Mouse (Mus musculus): ENCODE data around the gene Mbnl2. TPM values are rescaled to one million over a fixed set of nuclear protein-coding genes. Genes with fewer than 3 reads are reported as not detected.
A peak's percentile ranks its signal among the peaks of the same experiment; 100 is the strongest.

Mbnl2 gene
- polyA plus RNA-seq, 1 experiment from 2014 or later, result 14.6 TPM

DNA sequence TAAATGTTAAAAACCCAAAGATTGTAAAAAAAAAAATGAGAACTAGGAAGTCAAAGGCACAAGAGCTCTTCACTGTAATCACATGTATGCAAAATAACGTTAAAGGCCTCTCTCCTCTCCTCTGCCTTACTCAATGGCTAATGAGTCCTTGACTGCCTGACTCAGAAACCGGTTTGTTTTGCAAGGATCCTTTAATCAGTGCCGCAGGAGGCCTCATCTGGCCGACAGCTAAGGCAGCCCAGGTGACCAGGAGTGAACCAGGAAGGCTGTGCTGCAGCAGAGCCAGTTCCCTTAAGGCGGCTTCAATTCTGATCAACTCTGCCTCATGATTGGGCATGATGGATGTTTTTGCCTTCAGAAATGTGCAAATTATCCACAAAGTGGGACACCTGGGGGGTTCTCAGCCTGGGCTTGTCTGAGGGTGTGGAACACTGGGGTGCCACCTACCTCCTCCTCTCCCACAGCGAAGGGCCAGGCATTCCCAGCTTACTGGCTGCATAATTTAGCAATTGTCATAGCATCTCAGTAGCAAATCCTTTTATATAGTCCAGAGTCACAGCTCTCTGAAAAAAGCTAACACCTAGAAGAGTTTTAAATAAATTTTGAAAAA, 43.0 kb downstream of the Mbnl2 start:
- Histone ChIP-seq H3K4me2 (no peak overlapping the region), H3K36me3 (no peaks in the 10 kb centered on the region), H3K9me3 (replicated peaks) (no peaks in the 10 kb centered on the region), H3K4me3 (replicated peaks) (no peak overlapping the region), H3K27me3 (no peaks in the 10 kb centered on the region), H3K27ac (no peak overlapping the region), H3K4me1 (replicated peaks) (peaks cover 23% of the 10 kb centered on the region), H3K9ac (no peak overlapping the region)
- DNase-seq (no peak), ATAC-seq (ENCODE audit: low read depth) (no peak)
- WGBS (ENCODE audit: insufficient replicate concordance), result 59% methylated on average over 6 of the region's 6 CpGs

DNA sequence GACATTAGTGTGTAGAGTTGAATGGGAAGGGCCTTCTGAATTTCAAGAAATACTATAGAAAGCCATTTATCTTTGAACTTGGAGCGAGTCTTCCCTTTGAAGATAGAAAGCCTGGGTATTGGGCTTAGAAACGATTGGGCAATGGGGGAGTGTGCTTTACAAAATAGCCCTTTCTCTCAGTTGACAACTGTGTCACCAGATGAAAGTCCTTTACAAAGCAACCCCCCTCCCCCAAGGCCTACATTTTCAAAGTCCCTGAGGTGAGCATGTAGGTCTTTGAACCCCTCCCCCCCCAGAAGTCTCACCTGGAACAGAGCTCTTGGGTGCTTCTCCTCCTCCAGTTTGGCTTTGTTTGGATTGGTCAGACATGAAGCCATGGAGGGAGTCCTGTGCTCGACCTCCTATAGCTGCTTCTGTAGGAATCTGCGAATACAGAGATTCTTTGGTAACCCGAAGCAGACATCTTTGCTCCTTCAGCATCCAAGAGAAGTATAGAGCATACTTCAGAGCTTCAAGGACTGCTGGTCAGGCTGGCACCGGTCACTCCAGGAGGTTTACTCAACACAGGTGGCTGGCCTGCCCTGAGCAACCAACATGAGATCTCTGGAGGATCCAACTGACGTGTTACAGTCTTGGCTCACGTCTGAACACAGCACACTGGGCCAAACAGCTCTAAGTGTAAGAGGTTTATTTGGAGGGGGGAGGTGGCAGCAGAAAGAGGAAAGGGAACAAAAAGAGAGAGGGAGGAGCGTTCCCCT, 43.7 kb downstream of the Mbnl2 start:
- H3K4me1 ChIP-seq (replicated peaks), result peaks cover 25% of the 10 kb centered on the region
- no peak overlapping the region for H3K27ac ChIP-seq
- no peaks in the 10 kb centered on the region for H3K36me3 ChIP-seq
- H3K4me2 ChIP-seq, result no peak overlapping the region
- no peaks in the 10 kb centered on the region for H3K9me3 ChIP-seq (replicated peaks)
- no peak overlapping the region for H3K9ac ChIP-seq
- ATAC-seq (ENCODE audit: low read depth) (peak; percentile 27; the same call in 1 of the 2 replicates), DNase-seq (no peak)
- H3K4me3 ChIP-seq (replicated peaks), result no peak overlapping the region
- no peaks in the 10 kb centered on the region for H3K27me3 ChIP-seq
- 69% methylated on average over 9 of the region's 9 CpGs for WGBS (ENCODE audit: insufficient replicate concordance)

DNA sequence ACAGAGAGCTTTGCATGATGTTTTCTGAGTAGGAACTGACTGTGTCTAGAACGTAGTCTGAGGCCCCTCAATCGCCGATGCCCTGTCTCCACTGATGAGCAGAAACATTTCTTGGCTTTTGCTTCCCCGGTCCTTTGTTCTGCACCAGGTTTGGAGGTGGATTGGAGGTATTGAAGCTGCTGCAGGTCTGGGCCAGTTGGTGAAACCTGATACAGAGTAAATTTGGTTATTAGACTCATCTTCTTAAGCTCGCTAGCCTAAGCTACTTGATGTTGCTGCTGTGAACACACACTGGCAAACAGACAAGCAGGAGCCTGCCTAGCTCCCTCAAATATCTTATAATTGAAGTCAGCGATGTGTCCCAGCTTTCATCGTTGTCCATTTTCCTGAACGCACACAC, 46.6 kb downstream of the Mbnl2 start:
- Histone ChIP-seq H3K27ac (no peak overlapping the region), H3K4me3 (replicated peaks) (no peak overlapping the region), H3K27me3 (no peaks in the 10 kb centered on the region), H3K4me2 (no peak overlapping the region), H3K9ac (no peak overlapping the region), H3K36me3 (no peaks in the 10 kb centered on the region), H3K4me1 (replicated peaks) (peaks cover 34% of the 10 kb centered on the region), H3K9me3 (replicated peaks) (no peaks in the 10 kb centered on the region)
- DNase-seq, result no peak
- WGBS (ENCODE audit: insufficient replicate concordance), result 78% methylated on average over 8 of the region's 8 CpGs
- ATAC-seq (ENCODE audit: low read depth), result no peak

DNA sequence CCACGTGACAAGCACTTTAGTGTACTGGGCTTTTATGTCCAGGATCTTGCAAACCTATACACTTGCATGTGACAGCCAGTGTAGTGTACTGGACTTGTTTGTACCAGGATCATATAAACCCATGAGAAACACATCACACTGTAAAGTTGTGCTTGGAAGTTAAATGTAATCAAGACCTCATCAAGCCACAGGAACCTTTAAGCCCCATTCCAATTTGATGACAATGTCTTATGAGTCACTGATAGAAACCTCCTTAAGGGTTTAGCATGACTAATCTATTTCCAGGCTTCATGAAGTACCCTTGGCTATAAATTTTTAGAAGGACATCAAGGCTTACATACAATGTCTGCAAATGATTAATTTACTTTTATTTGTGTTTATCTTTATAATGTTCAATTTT, 47.6 kb downstream of the Mbnl2 start:
- Histone ChIP-seq H3K4me1 (replicated peaks) (peaks cover 36% of the 10 kb centered on the region), H3K27ac (no peak overlapping the region), H3K4me3 (replicated peaks) (no peak overlapping the region), H3K9me3 (replicated peaks) (no peaks in the 10 kb centered on the region), H3K36me3 (no peaks in the 10 kb centered on the region), H3K4me2 (no peak overlapping the region), H3K27me3 (no peaks in the 10 kb centered on the region), H3K9ac (no peak overlapping the region)
- WGBS (ENCODE audit: insufficient replicate concordance), result 58% methylated on average over 1 of the region's 1 CpGs
- ATAC-seq (ENCODE audit: low read depth) (no peak), DNase-seq (no peak)

DNA sequence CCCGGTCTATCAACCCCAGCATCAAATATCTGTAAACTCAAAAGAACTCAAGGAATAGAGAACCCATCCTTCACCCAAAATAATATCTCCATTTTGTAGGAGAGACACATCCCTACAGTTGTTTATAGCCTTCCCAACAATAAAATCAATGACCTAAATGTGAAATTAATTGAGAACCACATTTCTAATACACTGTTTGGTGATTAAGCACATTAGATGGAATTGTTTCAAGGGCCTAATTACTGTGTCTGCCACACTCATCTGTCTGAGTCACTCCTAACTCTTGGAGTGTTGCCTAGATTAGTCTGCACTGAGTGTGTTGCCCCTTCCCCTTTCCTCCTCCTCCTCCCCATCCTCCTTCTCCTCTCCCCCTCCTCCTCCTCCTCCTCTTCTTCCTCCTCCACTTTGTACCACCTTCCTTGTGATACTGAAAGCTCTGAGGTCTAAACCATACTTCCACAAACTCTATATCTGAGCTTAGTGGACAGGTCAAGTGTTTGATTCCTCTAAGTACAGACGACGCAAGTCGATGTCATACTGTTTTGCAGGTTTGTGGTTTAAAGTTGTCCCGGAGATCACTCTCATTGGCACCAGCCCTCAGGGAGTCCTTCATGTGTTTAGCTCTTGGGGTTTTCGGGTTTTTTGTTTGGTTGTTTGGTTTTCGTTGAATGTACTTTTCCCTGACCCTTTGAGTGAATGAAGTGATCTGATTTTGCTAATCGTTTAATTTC, 48.8 kb downstream of the Mbnl2 start:
- Histone ChIP-seq H3K4me1 (replicated peaks) (peaks cover 28% of the 10 kb centered on the region), H3K4me3 (replicated peaks) (no peak overlapping the region), H3K9me3 (replicated peaks) (no peaks in the 10 kb centered on the region), H3K36me3 (no peaks in the 10 kb centered on the region), H3K27me3 (no peaks in the 10 kb centered on the region), H3K9ac (no peak overlapping the region), H3K4me2 (no peak overlapping the region), H3K27ac (no peak overlapping the region)
- DNase-seq (no peak), ATAC-seq (ENCODE audit: low read depth) (no peak)
- 46% methylated on average over 8 of the region's 8 CpGs for WGBS (ENCODE audit: insufficient replicate concordance)

DNA sequence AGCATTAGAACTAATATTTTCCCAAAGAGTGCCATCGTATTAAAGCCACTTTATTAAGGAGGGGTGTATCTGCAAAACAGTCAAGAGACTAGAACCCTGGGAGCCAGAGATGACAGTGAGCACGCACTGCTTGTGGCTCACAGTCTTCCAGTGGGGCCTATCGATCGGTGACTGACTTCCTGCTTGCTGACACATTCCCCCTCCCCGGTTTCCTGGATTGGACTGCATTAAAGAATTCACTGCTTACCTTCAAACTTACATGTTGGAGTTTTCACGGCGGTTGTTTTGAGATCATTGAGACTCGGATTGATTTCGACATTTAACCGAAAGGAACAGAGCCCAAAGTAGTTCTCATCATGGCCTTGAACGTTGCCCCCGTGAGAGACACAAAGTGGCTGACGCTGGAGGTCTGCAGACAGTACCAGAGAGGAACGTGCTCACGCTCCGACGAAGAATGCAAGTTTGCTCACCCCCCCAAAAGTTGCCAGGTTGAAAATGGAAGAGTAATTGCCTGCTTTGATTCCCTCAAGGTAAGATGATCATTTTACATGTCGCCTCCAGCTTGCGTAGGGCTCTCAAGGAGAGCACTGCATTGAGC, 49.5 kb downstream of the Mbnl2 start:
- H3K27me3 ChIP-seq, result no peaks in the 10 kb centered on the region
- H3K4me2 ChIP-seq, result no peak overlapping the region
- 38% methylated on average over 19 of the region's 19 CpGs for WGBS (ENCODE audit: insufficient replicate concordance)
- no peak overlapping the region for H3K9ac ChIP-seq
- H3K27ac ChIP-seq, result no peak overlapping the region
- ATAC-seq (ENCODE audit: low read depth), result no peak
- H3K36me3 ChIP-seq, result no peaks in the 10 kb centered on the region
- no peak for DNase-seq
- H3K4me3 ChIP-seq (replicated peaks), result no peak overlapping the region
- no peaks in the 10 kb centered on the region for H3K9me3 ChIP-seq (replicated peaks)
- peaks cover 25% of the 10 kb centered on the region for H3K4me1 ChIP-seq (replicated peaks)

DNA sequence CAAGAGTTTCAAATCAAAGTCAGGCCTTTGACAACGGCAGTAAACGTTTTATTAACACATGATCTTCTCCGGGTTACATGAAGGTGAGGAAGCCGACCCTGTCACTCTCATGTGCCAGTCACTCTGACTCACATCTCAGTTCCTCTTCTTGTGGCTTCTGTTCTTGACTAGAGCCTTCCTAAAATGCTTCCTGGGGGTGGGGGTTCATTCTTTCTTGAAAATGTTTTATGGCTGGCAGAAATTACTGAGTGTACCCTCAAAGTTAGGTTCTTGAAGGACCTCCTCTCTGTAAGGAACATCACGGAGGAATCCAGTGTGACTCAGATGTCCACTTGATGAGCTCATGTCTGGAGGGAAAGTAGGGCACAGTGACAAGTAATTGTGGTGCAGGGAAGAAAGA, 50.2 kb downstream of the Mbnl2 start:
- Histone ChIP-seq H3K36me3 (no peaks in the 10 kb centered on the region), H3K9ac (no peak overlapping the region), H3K4me1 (replicated peaks) (peaks cover 25% of the 10 kb centered on the region), H3K9me3 (replicated peaks) (no peaks in the 10 kb centered on the region), H3K4me2 (no peak overlapping the region), H3K27me3 (no peaks in the 10 kb centered on the region), H3K27ac (no peak overlapping the region), H3K4me3 (replicated peaks) (no peak overlapping the region)
- DNase-seq, result no peak
- WGBS (ENCODE audit: insufficient replicate concordance), result 25% methylated on average over 5 of the region's 5 CpGs
- no peak for ATAC-seq (ENCODE audit: low read depth)

DNA sequence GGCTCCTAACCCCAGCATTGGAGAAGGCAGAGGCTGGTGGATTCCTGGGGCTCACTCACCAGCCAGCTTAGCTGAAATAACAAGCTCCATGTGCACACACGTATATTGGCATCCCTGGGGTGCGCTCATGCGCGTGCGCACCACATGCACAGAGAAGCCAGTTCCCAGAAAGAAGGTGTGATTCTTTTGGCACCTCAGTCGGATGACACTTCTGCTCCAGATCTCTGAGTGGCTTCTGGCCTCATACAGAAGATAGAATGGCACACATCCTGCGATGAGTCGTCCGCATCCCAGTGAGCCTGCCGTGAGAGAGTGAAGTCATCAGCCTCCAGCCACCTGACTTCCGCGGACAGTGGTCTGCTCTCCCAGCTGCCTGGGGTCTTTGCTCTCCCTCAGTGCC, 55.0 kb downstream of the Mbnl2 start:
- no peak for ATAC-seq (ENCODE audit: low read depth)
- Histone ChIP-seq H3K36me3 (no peaks in the 10 kb centered on the region), H3K4me2 (no peak overlapping the region), H3K9me3 (replicated peaks) (no peaks in the 10 kb centered on the region), H3K27ac (no peak overlapping the region), H3K4me3 (replicated peaks) (no peak overlapping the region), H3K27me3 (no peaks in the 10 kb centered on the region), H3K9ac (no peak overlapping the region), H3K4me1 (replicated peaks) (0 out of 2 replicates have a peak, but pooled peaks cover 8% of the 10 kb centered on the region)
- 75% methylated on average over 12 of the region's 12 CpGs for WGBS (ENCODE audit: insufficient replicate concordance)
- DNase-seq, result no peak

DNA sequence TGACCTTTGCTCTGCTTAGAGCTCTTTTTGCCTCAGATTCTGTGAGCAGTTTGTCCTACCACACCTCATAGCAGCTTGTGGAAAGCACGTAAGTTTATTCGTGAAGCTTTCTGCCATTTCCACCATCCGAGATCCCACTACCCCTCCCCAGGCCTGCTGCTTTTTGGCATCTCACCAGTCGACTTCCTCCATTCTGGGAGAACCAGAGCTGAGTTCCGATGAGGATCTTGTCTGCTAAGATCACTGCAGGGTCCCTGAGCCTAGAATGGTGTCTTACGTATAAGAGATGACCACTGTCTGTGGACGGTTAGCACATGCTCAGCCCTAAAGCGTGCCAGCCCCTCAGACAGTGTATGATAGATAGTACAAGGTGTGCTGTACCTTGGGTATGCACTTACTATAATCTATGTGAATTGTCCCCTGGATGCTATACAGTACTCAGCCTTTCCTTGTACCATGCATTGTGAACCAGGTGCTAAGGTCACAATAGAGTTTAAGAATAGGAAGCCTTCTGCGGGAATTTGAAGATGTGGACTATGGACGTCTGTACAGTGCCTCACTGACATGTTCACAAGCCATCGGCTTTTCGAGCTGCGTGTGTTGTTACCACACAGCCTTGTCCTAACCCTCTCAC, 55.5 kb downstream of the Mbnl2 start:
- 76% methylated on average over 13 of the region's 13 CpGs for WGBS (ENCODE audit: insufficient replicate concordance)
- Histone ChIP-seq H3K4me3 (replicated peaks) (no peak overlapping the region), H3K4me2 (no peak overlapping the region), H3K27ac (no peak overlapping the region), H3K9me3 (replicated peaks) (no peaks in the 10 kb centered on the region), H3K27me3 (no peaks in the 10 kb centered on the region), H3K36me3 (no peaks in the 10 kb centered on the region), H3K9ac (no peak overlapping the region), H3K4me1 (replicated peaks) (0 out of 2 replicates have a peak, but pooled peaks cover 8% of the 10 kb centered on the region)
- DNase-seq, result no peak
- no peak for ATAC-seq (ENCODE audit: low read depth)

DNA sequence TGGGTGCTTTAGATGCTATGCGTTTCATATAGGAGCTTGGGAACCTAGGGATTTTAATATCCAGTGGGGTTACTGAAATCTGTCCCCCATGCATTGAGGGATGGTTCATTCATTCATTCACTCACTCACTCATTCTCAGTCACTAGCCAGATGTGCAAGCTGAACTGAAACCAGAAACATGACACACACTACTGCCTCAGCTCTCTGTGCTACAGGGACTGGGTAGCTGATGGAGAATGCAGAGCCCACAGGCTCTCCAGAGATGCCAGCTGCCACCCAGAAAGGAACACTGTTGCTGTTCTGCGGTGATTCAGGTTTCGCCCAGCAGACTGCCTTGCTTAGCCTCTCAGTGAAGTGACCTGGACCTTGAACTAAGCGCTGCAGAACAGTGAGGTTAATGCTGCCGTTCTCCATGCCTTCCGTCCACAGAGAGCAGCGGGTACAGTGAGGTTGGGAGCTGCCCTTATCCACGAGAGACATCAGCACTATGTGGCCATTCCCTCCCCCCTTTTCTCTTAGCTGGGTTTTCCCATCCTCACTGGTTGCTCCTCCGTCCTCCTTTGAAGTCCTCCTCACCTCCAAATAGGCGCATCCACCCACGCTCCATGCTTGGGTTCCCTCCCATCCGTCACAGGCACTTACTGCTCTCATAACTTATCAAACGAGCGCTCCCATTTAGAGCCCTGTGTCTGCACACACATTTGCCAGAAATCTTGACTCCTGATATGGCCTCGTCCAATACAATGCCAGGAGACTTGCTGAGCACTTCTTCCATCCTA, 58.2 kb downstream of the Mbnl2 start:
- Histone ChIP-seq H3K4me2 (no peak overlapping the region), H3K27me3 (no peaks in the 10 kb centered on the region), H3K4me1 (replicated peaks) (peaks cover 18% of the 10 kb centered on the region), H3K4me3 (replicated peaks) (no peak overlapping the region), H3K9me3 (replicated peaks) (no peaks in the 10 kb centered on the region), H3K9ac (no peak overlapping the region), H3K36me3 (no peaks in the 10 kb centered on the region), H3K27ac (no peak overlapping the region)
- 0 out of 2 replicates have a peak, but pooled peaks have one; percentile 17 for ATAC-seq (ENCODE audit: low read depth)
- DNase-seq, result no peak
- WGBS (ENCODE audit: insufficient replicate concordance), result 74% methylated on average over 15 of the region's 15 CpGs

All from liver, embryonic 13.5 days (tissue).